In the genomic region with DNA sequence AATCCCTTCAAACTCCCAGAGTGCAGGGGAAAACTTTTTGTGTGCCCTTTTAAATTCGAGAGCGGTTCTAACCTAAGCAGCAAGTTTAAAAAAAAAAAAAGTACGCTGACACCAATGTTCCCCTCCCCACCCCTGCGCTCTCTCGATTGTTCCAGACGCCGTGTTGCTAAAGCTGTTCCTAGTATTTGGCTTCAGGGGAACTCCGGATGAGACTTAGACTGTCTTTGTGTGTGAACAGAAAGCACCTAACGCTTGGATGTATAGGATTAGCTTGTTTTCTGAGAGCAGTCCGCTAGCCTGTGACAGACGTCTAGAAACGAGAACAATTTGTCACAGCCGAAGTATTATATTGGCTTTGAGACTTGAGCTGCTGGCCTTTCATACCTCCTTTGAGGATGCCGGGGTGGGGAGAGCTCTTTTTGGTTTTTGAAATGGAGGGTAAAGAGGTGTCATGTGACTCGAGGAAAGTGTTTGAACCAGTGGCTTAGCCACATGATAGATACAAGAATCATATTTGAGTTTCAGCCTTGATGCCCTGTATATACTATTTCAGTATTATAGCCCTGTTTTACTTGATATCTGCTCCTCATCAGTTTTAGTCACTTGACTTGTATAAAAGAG, we compare ENCODE assay signal across 8 mouse cellular contexts. TPM values are rescaled to one million over a fixed set of nuclear protein-coding genes. Genes with fewer than 3 reads are reported as not detected.
A peak's percentile ranks its signal among the peaks of the same experiment; 100 is the strongest.
DNase-seq lines count a peak whose midpoint lies in the region; ATAC-seq and TF ChIP-seq lines count a peak whose summit lies in the region.

No protein-coding gene starts in this region.

- no peaks in the 10 kb centered on the region for H3K9me3 ChIP-seq in erythroblast, embryonic 14.5 days (ENCODE audit: control insufficient read depth, low read length)
- no peaks in the 10 kb centered on the region for H3K9me3 ChIP-seq in G1E (replicated peaks)
- no peaks in the 10 kb centered on the region for H3K9me3 ChIP-seq in embryonic facial prominence, embryonic 15.5 days (replicated peaks)
- H3K9me3 ChIP-seq in intestine, embryonic 16.5 days (ENCODE audit: control insufficient read depth, low read length): no peaks in the 10 kb centered on the region
- H3K9me3 ChIP-seq in midbrain, embryonic 11.5 days (ENCODE audit: control insufficient read depth, low read length): no peaks in the 10 kb centered on the region

- peaks cover 20% of the 10 kb centered on the region for H3K27me3 ChIP-seq in erythroblast, embryonic 14.5 days (ENCODE audit: control insufficient read depth)
- H3K27me3 ChIP-seq in G1E (ENCODE audit: insufficient read depth, low read length): peaks cover 14% of the 10 kb centered on the region
- H3K27me3 ChIP-seq in embryonic facial prominence, embryonic 15.5 days: no peaks in the 10 kb centered on the region
- no peaks in the 10 kb centered on the region for H3K27me3 ChIP-seq in intestine, embryonic 16.5 days (replicated peaks; ENCODE audit: control insufficient read depth, insufficient read depth, low read length)
- H3K27me3 ChIP-seq in midbrain, embryonic 11.5 days (ENCODE audit: control insufficient read depth, insufficient read depth, low read length): no peaks in the 10 kb centered on the region

- no peak for TF ChIP-seq CTCF in G1E (IDR thresholded peaks at IDR 0.05; ENCODE audit: low read depth, low read length)

- ATAC-seq in erythroblast, adult 5-6 weeks (replicated peaks; ENCODE audit: low FRiP score, poor library complexity, severe bottlenecking): no peak
- ATAC-seq in G1E (ENCODE audit: extremely low read depth, insufficient number of reproducible peaks, low FRiP score, poor library complexity, severe bottlenecking): peak; percentile 18
- no peak for ATAC-seq in embryonic facial prominence, embryonic 15.5 days (ENCODE audit: insufficient number of reproducible peaks, low FRiP score, low TSS enrichment, low read depth)
- no peak for ATAC-seq in intestine, embryonic 16.5 days
- ATAC-seq in midbrain, embryonic 11.5 days (ENCODE audit: low FRiP score): peak; percentile 53

- H3K4me1 ChIP-seq in erythroblast, embryonic 14.5 days (ENCODE audit: control insufficient read depth): peaks cover 17% of the 10 kb centered on the region
- peaks cover 23% of the 10 kb centered on the region for H3K4me1 ChIP-seq in G1E (ENCODE audit: insufficient read depth, low read depth, low read length)
- H3K4me1 ChIP-seq in embryonic facial prominence, embryonic 15.5 days: peaks cover 8% of the 10 kb centered on the region
- 0 out of 2 replicates have a peak, but pooled peaks cover 4% of the 10 kb centered on the region for H3K4me1 ChIP-seq in intestine, embryonic 16.5 days (ENCODE audit: control insufficient read depth, insufficient read depth, low read length)
- H3K4me1 ChIP-seq in midbrain, embryonic 11.5 days (ENCODE audit: control insufficient read depth, insufficient read depth, low read length): peaks cover 9% of the 10 kb centered on the region

- DNase-seq in G1E (ENCODE audit: low spot score): peak; percentile 14
- DNase-seq in midbrain, embryonic 11.5 days (ENCODE audit: low spot score, missing footprints): peak; percentile 93
- DNase-seq in left cerebral cortex, adult 9 months (ENCODE audit: low spot score in 2 of 2): no peak
- no peak for DNase-seq in adrenal gland, adult 8-10 months

- peak overlapping the region; percentile 79 for H3K4me2 ChIP-seq in embryonic facial prominence, embryonic 15.5 days (replicated peaks)
- H3K4me2 ChIP-seq in intestine, embryonic 16.5 days (ENCODE audit: low read depth, low read length): peak overlapping the region; percentile 80
- H3K4me2 ChIP-seq in midbrain, embryonic 11.5 days: peak overlapping the region; percentile 76

- peaks cover 19% of the 10 kb centered on the region for H3K36me3 ChIP-seq in erythroblast, embryonic 14.5 days (ENCODE audit: control insufficient read depth)
- peaks cover 35% of the 10 kb centered on the region for H3K36me3 ChIP-seq in G1E (replicated peaks)
- H3K36me3 ChIP-seq in embryonic facial prominence, embryonic 15.5 days: peaks cover 6% of the 10 kb centered on the region; the same call in 1 of the 2 replicates
- H3K36me3 ChIP-seq in intestine, embryonic 16.5 days (ENCODE audit: control insufficient read depth, insufficient read depth, low read length): no peaks in the 10 kb centered on the region
- no peaks in the 10 kb centered on the region for H3K36me3 ChIP-seq in midbrain, embryonic 11.5 days (ENCODE audit: control insufficient read depth, insufficient read depth, low read length)

- peak overlapping the region; percentile 88 for H3K4me3 ChIP-seq in erythroblast, embryonic 14.5 days (replicated peaks)
- peak overlapping the region; percentile 99 for H3K4me3 ChIP-seq in G1E (ENCODE audit: low read depth, low read length)
- H3K4me3 ChIP-seq in embryonic facial prominence, embryonic 15.5 days (replicated peaks): peak overlapping the region; percentile 91
- peak overlapping the region; percentile 90 for H3K4me3 ChIP-seq in intestine, embryonic 16.5 days (ENCODE audit: low read length)
- H3K4me3 ChIP-seq in midbrain, embryonic 11.5 days (ENCODE audit: low read depth, low read length): peak overlapping the region; percentile 97

- 1% methylated on average over 15 of the region's 15 CpGs for WGBS in embryonic facial prominence, embryonic 15.5 days
- 6% methylated on average over 15 of the region's 15 CpGs for WGBS in intestine, embryonic 16.5 days
- WGBS in midbrain, embryonic 11.5 days: 2% methylated on average over 15 of the region's 15 CpGs

- peak overlapping the region; percentile 88 for H3K9ac ChIP-seq in embryonic facial prominence, embryonic 15.5 days
- H3K9ac ChIP-seq in intestine, embryonic 16.5 days (ENCODE audit: low read depth, low read length): peak overlapping the region; percentile 89
- peak overlapping the region; percentile 96 for H3K9ac ChIP-seq in midbrain, embryonic 11.5 days (ENCODE audit: low read length)

- no peak overlapping the region for H3K27ac ChIP-seq in embryonic facial prominence, embryonic 15.5 days (replicated peaks)
- H3K27ac ChIP-seq in intestine, embryonic 16.5 days (ENCODE audit: low read length): no peak overlapping the region
- H3K27ac ChIP-seq in midbrain, embryonic 11.5 days (ENCODE audit: low read depth, low read length): peak overlapping the region; percentile 67; the same call in 1 of the 2 replicates

RNA-seq across cellular contexts. Expression of gene Traf6, which starts 1.0 kb away (rescaled TPM):
- 0.03 and 0.05 TPM in 2 replicates for polyA plus RNA-seq in erythroblast, embryonic 14.5 days (2012)
- total RNA-seq in erythroblast, adult 5-6 weeks (2015; ENCODE audit: low replicate concordance): 4.8 TPM in 2 replicates
- 2.2 and 5.7 TPM in 2 replicates for total RNA-seq in erythroblast, adult 5-6 weeks (2017; ENCODE audit: low replicate concordance)
- total RNA-seq in G1E (2014; fragmentation: Nextera tagmentation) (67.1 and 68.3 TPM in 2 replicates), G1E (2017) (26.1 and 26.6 TPM in 2 replicates)
- polyA plus RNA-seq in G1E (2012): 2.3 and 3.0 TPM in 2 replicates
- polyA plus RNA-seq in embryonic facial prominence, embryonic 15.5 days (2015; fragmentation: Nextera tagmentation; extraction: Ambion mirVana): 9.2 and 10.3 TPM in 2 replicates
- polyA plus RNA-seq in intestine, embryonic 16.5 days (2015; fragmentation: Nextera tagmentation; extraction: Ambion mirVana): 7.1 and 7.3 TPM in 2 replicates
- polyA plus RNA-seq in midbrain, embryonic 11.5 days (2014; fragmentation: Nextera tagmentation; extraction: Ambion mirVana): 23.9 and 24.6 TPM in 2 replicates
- 10 to 100 TPM; 20.3 to 25.4 (median 22.1) TPM for total RNA-seq in adrenal gland, adult 8-10 months (2022)

RNA-seq across cellular contexts. Expression of gene B230118H07Rik, which starts 29.9 kb away (rescaled TPM):
- polyA plus RNA-seq in erythroblast, embryonic 14.5 days (2012): 0.05 and 0.13 TPM in 2 replicates
- total RNA-seq in erythroblast, adult 5-6 weeks (2015; ENCODE audit: low replicate concordance): 16.9 and 21.3 TPM in 2 replicates
- 4.6 and 19.0 TPM in 2 replicates for total RNA-seq in erythroblast, adult 5-6 weeks (2017; ENCODE audit: low replicate concordance)
- total RNA-seq in G1E (2014; fragmentation: Nextera tagmentation): 10.2 and 28.7 TPM in 2 replicates
- total RNA-seq in G1E (2017): 72.1 and 76.4 TPM in 2 replicates
- polyA plus RNA-seq in G1E (2012): 1.0 and 1.6 TPM in 2 replicates
- 55.0 and 57.2 TPM in 2 replicates for polyA plus RNA-seq in embryonic facial prominence, embryonic 15.5 days (2015; fragmentation: Nextera tagmentation; extraction: Ambion mirVana)
- 46.4 and 49.2 TPM in 2 replicates for polyA plus RNA-seq in intestine, embryonic 16.5 days (2015; fragmentation: Nextera tagmentation; extraction: Ambion mirVana)
- polyA plus RNA-seq in midbrain, embryonic 11.5 days (2014; fragmentation: Nextera tagmentation; extraction: Ambion mirVana): 64.4 and 67.8 TPM in 2 replicates
- total RNA-seq in adrenal gland, adult 8-10 months (2022): 10 to 100 TPM; 27.3 to 55.4 (median 32.3) TPM

RNA-seq across cellular contexts. Expression of gene Rag1, which starts 30.0 kb away (rescaled TPM):
- polyA plus RNA-seq in erythroblast, embryonic 14.5 days (2012): not detected in 2 replicates
- 0.63 and 0.77 TPM in 2 replicates for total RNA-seq in erythroblast, adult 5-6 weeks (2015; ENCODE audit: low replicate concordance)
- 0.14 and 0.34 TPM in 2 replicates for total RNA-seq in erythroblast, adult 5-6 weeks (2017; ENCODE audit: low replicate concordance)
- total RNA-seq in G1E (2014; fragmentation: Nextera tagmentation) (not detected in 2 replicates), G1E (2017) (under 0.01 and 0.22 TPM in 2 replicates)
- 0.01 TPM in 1 of 2 replicates, not detected in the other for polyA plus RNA-seq in G1E (2012)
- 0.07 and 0.11 TPM in 2 replicates for polyA plus RNA-seq in embryonic facial prominence, embryonic 15.5 days (2015; fragmentation: Nextera tagmentation; extraction: Ambion mirVana)
- 0.01 and 0.04 TPM in 2 replicates for polyA plus RNA-seq in intestine, embryonic 16.5 days (2015; fragmentation: Nextera tagmentation; extraction: Ambion mirVana)
- polyA plus RNA-seq in midbrain, embryonic 11.5 days (2014; fragmentation: Nextera tagmentation; extraction: Ambion mirVana): 0.12 TPM in 2 replicates
- under 1 TPM in 2 of 4 experiments, not detected in 2; 0.03 to 0.07 TPM for total RNA-seq in adrenal gland, adult 8-10 months (2022)

RNA-seq across cellular contexts. Expression of gene Rag2, which starts 54.8 kb away (rescaled TPM):
- polyA plus RNA-seq in erythroblast, embryonic 14.5 days (2012): 0.01 TPM in 1 of 2 replicates, not detected in the other
- total RNA-seq in erythroblast, adult 5-6 weeks (2015; ENCODE audit: low replicate concordance): not detected in 2 replicates
- total RNA-seq in erythroblast, adult 5-6 weeks (2017; ENCODE audit: low replicate concordance): 0.14 and 1.0 TPM in 2 replicates
- total RNA-seq in G1E (2014; fragmentation: Nextera tagmentation) (not detected in 2 replicates), G1E (2017) (0.06 and 0.11 TPM in 2 replicates)
- not detected in 2 replicates for polyA plus RNA-seq in G1E (2012)
- polyA plus RNA-seq in embryonic facial prominence, embryonic 15.5 days (2015; fragmentation: Nextera tagmentation; extraction: Ambion mirVana): 0.11 TPM in 1 of 2 replicates, not detected in the other
- 0.04 and 0.06 TPM in 2 replicates for polyA plus RNA-seq in intestine, embryonic 16.5 days (2015; fragmentation: Nextera tagmentation; extraction: Ambion mirVana)
- polyA plus RNA-seq in midbrain, embryonic 11.5 days (2014; fragmentation: Nextera tagmentation; extraction: Ambion mirVana): 0.05 TPM in 1 of 2 replicates, not detected in the other
- total RNA-seq in adrenal gland, adult 8-10 months (2022): not detected

Comparison
In these comparisons a context has a peak if more than half of its experiments do, and no peak if none do; other contexts are left out.
1. ATAC-seq: peak in G1E (single experiment) and midbrain, embryonic 11.5 days (single experiment); none in erythroblast, adult 5-6 weeks (single experiment), embryonic facial prominence, embryonic 15.5 days (single experiment) and intestine, embryonic 16.5 days (single experiment).
2. DNase-seq: peak in G1E (single experiment) and midbrain, embryonic 11.5 days (single experiment); none in left cerebral cortex, adult 9 months (0 of 2) and adrenal gland, adult 8-10 months (single experiment).
3. RNA of gene B230118H07Rik, which starts 29.9 kb away (polyA plus RNA-seq): 64.4 to 67.8 TPM in midbrain, embryonic 11.5 days, 55.0 to 57.2 TPM in embryonic facial prominence, embryonic 15.5 days and 46.4 to 49.2 TPM in intestine, embryonic 16.5 days; 1.0 to 1.6 TPM in G1E and 0.05 to 0.13 TPM in erythroblast, embryonic 14.5 days; every median in the first group is over 10 times any median in the second.
4. Peak in every context shown above with its lines, with median percentiles within 50 percentile points of each other: H3K4me3 ChIP-seq, H3K4me2 ChIP-seq and H3K9ac ChIP-seq.